Mouse (Mus musculus) layer of hippocampus, adult 11-12 months (tissue): ENCODE measurements around the gene Ddx28.

Source experiments
- DNase-seq: peaks from one replicate; pipeline ENCODE4 v3.0.0; 2022; ENCODE audit warnings: low spot score

Gene Ddx28

DNA sequence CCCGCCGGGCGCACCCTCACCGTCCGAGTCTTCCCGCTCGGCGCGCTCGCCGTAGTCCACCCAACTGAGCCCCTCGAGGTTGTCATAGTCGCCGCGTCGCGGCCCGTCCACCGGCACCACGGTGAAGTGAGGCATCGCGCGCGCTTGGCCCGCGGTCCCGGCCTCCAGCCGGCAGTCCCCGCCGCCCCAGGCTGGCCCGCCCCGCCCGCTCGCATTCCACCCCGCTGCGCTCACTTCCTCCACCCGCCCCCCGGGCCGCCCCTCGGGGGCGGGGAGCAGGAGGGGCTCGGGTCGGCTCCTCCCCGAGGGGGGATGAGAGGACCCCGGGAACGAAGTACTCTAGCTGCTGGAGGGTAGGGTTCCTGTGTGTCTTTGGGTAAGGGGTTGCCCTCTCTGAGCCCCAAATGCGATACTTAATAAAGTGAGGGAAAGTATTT is 45.8 kb downstream of the Ddx28 start, which contains the start of gene Slc12a4:
Gene Slc12a4 (minus strand): TSS at position 193 of the 437 bp plus-strand sequence.
- DNase-seq: no peak

- DNase-seq: no peak
Observed at GRCm38 (mm10) chr8:105965266-105965904, 46.3 kb downstream of the Ddx28 start.

- DNase-seq: no peak
Observed at GRCm38 (mm10) chr8:105964506-105965265, 47.0 kb downstream of the Ddx28 start.

GRCm38 (mm10) chr8:105961536-105961935 is 50.1 kb downstream of the Ddx28 start:
- no peak for DNase-seq

DNA sequence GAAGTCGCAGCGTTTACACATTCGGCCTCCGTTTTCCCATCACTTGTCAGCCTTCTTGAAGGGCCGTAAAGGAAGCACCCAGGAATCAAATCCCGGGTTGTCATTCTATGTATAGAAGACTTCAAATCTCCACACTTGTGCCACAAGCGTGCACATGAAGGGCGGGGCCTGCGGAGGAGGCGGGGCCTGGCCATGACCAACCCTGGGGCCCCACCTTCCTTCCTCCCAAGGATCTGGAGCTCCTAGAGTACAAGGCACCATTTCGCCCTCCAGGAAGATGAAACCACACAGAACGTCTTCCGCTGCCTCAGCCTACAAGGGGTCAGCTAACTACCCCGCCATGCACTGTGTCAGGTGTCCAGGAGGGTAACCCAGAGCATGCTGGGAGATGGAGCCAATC is 50.6 kb downstream of the Ddx28 start:
- DNase-seq: no peak
